Mouse (Mus musculus) kidney, postnatal 36 days (tissue): ENCODE measurements around the gene Msantd1.
"Not testable (repeated sequence)": the region's sequence is repeated elsewhere in the genome, so short reads cannot be mapped to it uniquely, and the experiment has no call there.

Experiments
- DNase-seq, 2 experiments: peaks; one replicate each; pipeline ENCODE4 v3.0.0; 2021 to 2022; ENCODE audit warnings: mixed read lengths in 2 of 2

The Msantd1 gene

GRCm38 (mm10) chr5:34907910-34908725, at the start of gene Msantd1:
Msantd1 (plus strand) TSS chr5:34908012.
- DNase-seq: no peak

GRCm38 (mm10) chr5:34865367-34865766, 42.4 kb upstream of the Msantd1 start:
- no peak for DNase-seq

- not testable (repeated sequence) for DNase-seq
Observed at GRCm38 (mm10) chr5:34880307-34880706, 27.5 kb upstream of the Msantd1 start.

GRCm38 (mm10) chr5:34881023-34881422, 26.8 kb upstream of the Msantd1 start:
- DNase-seq: no peak

GRCm38 (mm10) chr5:34885250-34885649, 22.6 kb upstream of the Msantd1 start:
- no peak for DNase-seq

GRCm38 (mm10) chr5:34889252-34889651, 18.6 kb upstream of the Msantd1 start:
- DNase-seq: no peak

GRCm38 (mm10) chr5:34896697-34897453, 10.9 kb upstream of the Msantd1 start:
- no peak for DNase-seq

GRCm38 (mm10) chr5:34899787-34900469, 7.9 kb upstream of the Msantd1 start:
- no peak for DNase-seq

- DNase-seq: no peak
Observed at GRCm38 (mm10) chr5:34902371-34902770, 5.4 kb upstream of the Msantd1 start.

GRCm38 (mm10) chr5:34902811-34903385, 4.9 kb upstream of the Msantd1 start:
- DNase-seq: peak in 1 of 2 experiments; percentile 28

GRCm38 (mm10) chr5:34904412-34904811, 3.4 kb upstream of the Msantd1 start:
- no peak for DNase-seq

GRCm38 (mm10) chr5:34907230-34907629, 582 bp upstream of the Msantd1 start:
- DNase-seq: no peak

GRCm38 (mm10) chr5:34908726-34909633, 1.2 kb downstream of the Msantd1 start:
- no peak for DNase-seq

GRCm38 (mm10) chr5:34909634-34910503, 2.1 kb downstream of the Msantd1 start:
- no peak for DNase-seq

- no peak for DNase-seq
Observed at GRCm38 (mm10) chr5:34910504-34910815, 2.6 kb downstream of the Msantd1 start.

GRCm38 (mm10) chr5:34915801-34916200, 8.0 kb downstream of the Msantd1 start:
- DNase-seq: peak; percentile 69 to 90

- no peak for DNase-seq
Observed at GRCm38 (mm10) chr5:34917234-34917655, 9.4 kb downstream of the Msantd1 start.

- no peak for DNase-seq
Observed at GRCm38 (mm10) chr5:34918785-34919184, 11.0 kb downstream of the Msantd1 start.

- DNase-seq: no peak
Observed at GRCm38 (mm10) chr5:34922531-34922930, 14.7 kb downstream of the Msantd1 start.

- no peak for DNase-seq
Observed at GRCm38 (mm10) chr5:34923920-34924319, 16.1 kb downstream of the Msantd1 start.

GRCm38 (mm10) chr5:34924519-34924918, 16.7 kb downstream of the Msantd1 start:
- DNase-seq: no peak
